Mouse (Mus musculus) intestine, postnatal 0 days (tissue): ENCODE data around the gene Cnnm3. TPM values are rescaled to one million over a fixed set of nuclear protein-coding genes. Genes with fewer than 3 reads are reported as not detected.

Experiments used
- ATAC-seq: fragments of 200-750 bp; cut with Nextera tagmentation; 2 replicates; pipeline ENCODE4 v1.8.0; 2017; ENCODE audit warnings: mild to moderate bottlenecking, moderate TSS enrichment, moderate library complexity
- H3K27ac ChIP-seq: fragments of 300-500 bp; sonication (generic); 2 replicates; pipeline ENCODE4 v1.5.1; 2014; ENCODE audit warnings: mild to moderate bottlenecking, low read depth, low read length, moderate library complexity
- H3K27me3 ChIP-seq: fragments of 300-500 bp; sonication (generic); replicated peaks from 2 replicates; pipeline ENCODE4 v1.6.1; 2014; ENCODE audit warnings: low read length, mixed read lengths; ENCODE audit not compliant: control insufficient read depth, insufficient read depth
- H3K36me3 ChIP-seq: fragments of 300-500 bp; sonication (generic); 2 replicates; pipeline ENCODE4 v1.6.1; 2014; ENCODE audit warnings: mild to moderate bottlenecking, moderate library complexity; ENCODE audit not compliant: control insufficient read depth, insufficient read depth
- H3K4me1 ChIP-seq: fragments of 300-500 bp; sonication (generic); replicated peaks from 2 replicates; pipeline ENCODE4 v1.6.1; 2014; ENCODE audit warnings: antibody characterized with exemption, low read length, mixed read lengths; ENCODE audit not compliant: control insufficient read depth, insufficient read depth
- H3K4me2 ChIP-seq: fragments of 300-500 bp; sonication (generic); replicated peaks from 2 replicates; pipeline ENCODE4 v1.6.1; 2014; ENCODE audit warnings: low read depth, mild to moderate bottlenecking, moderate library complexity
- H3K4me3 ChIP-seq: fragments of 300-500 bp; sonication (generic); 2 replicates; pipeline ENCODE4 v1.5.1; 2014; ENCODE audit warnings: low read depth, low read length
- H3K9ac ChIP-seq: fragments of 300-500 bp; sonication (generic); 2 replicates; pipeline ENCODE4 v1.6.1; 2014; ENCODE audit warnings: mild to moderate bottlenecking, low read depth, low read length
- H3K9me3 ChIP-seq: fragments of 300-500 bp; sonication (generic); 2 replicates; pipeline ENCODE4 v1.6.1; 2016; ENCODE audit warnings: mixed run types; ENCODE audit not compliant: control insufficient read depth
- CTCF ChIP-seq: sonication (generic); IDR thresholded peaks from 2 replicates; pipeline ENCODE4 v1.5.1; 2016; ENCODE audit warnings: low read depth, mild to moderate bottlenecking, control low read depth, antibody characterized with exemption, moderate library complexity
- WGBS: fragments of 180-500 bp; shearing (Covaris S2); extraction: QIAGEN DNeasy Blood & Tissue Kit; methylation state at CpG from one replicate; pipeline ENCODE4 v1.1.7; 2014; 5-methylcytosine and 5-hydroxymethylcytosine counted together
- polyA plus RNA-seq: library from polyadenylated mRNA; unstranded; fragments of >200 nt; fragmentation: Nextera tagmentation; extraction: Ambion mirVana; gene quantifications from 2 replicates; pipeline ENCODE4 v1.2.1, GENCODE M21; 2015

The Cnnm3 gene
- polyA plus RNA-seq, 1 experiment from 2014 or later = 2.5 TPM

DNA sequence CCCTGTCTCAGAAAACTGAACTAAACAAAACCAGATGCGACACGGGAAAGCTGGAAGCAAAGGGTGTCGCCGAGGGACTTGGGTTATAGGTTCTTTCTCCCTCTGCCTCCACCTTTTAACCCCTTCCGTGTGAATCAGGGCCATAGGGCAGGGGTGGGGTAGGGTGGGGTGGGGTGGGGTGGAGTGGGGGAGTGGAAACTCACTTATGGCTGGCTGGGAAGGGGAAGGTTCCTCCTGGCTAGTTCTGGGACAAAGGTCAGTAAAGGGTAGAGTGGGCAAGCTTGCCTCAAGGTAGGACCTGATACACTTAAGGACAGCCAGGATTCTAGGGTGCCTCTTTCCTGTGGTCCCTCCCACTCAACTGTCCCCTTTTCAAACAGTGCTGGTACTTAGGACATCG, 18.4 kb upstream of the Cnnm3 start:
- Histone ChIP-seq H3K9me3 (no peaks in the 10 kb centered on the region), H3K27me3 (no peaks in the 10 kb centered on the region), H3K36me3 (peaks cover 7% of the 10 kb centered on the region; the same call in 1 of the 2 replicates), H3K9ac (no peak overlapping the region), H3K4me1 (0 out of 2 replicates have a peak, but pooled peaks cover 12% of the 10 kb centered on the region), H3K4me3 (no peak overlapping the region), H3K27ac (peak overlapping the region; percentile 54), H3K4me2 (peak overlapping the region; percentile 18; the same call in 1 of the 2 replicates)
- 43% methylated on average over 6 of the region's 6 CpGs for WGBS
- peak; percentile 42; the same call in 1 of the 2 replicates for ATAC-seq
- no peak for TF ChIP-seq CTCF

DNA sequence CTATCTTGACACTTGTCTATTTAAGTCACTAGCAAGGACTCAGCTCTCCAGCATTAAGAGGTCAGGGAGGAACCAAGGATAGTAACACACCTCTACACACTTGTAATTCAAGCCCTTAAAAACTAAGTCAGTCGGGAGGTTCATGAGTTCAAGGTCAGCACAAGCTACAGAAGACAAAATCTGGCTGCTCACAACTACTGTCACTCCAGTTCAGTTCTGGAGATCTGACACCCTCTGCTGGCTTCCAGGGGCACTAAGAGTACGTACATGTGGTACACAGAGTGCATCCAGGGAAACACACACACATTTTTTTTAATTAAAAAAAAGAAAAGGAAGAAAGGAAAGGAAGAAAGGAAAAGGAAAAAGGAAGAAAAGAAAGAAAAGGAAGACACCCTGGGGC, 14.9 kb upstream of the Cnnm3 start:
- 0 out of 2 replicates have a peak, but pooled peaks cover 7% of the 10 kb centered on the region for H3K4me1 ChIP-seq
- ATAC-seq = no peak
- peak; percentile 67 for TF ChIP-seq CTCF
- H3K27ac ChIP-seq = no peak overlapping the region
- 34% methylated on average over 2 of the region's 2 CpGs for whole genome bisulfite sequencing
- H3K27me3 ChIP-seq = no peaks in the 10 kb centered on the region
- H3K9ac ChIP-seq = no peak overlapping the region
- no peaks in the 10 kb centered on the region for H3K9me3 ChIP-seq
- H3K36me3 ChIP-seq = peaks cover 35% of the 10 kb centered on the region; the same call in 1 of the 2 replicates
- H3K4me2 ChIP-seq = no peak overlapping the region
- H3K4me3 ChIP-seq = no peak overlapping the region

GRCm38 (mm10) chr1:36497312-36497711, 14.4 kb upstream of the Cnnm3 start:
- H3K4me1 ChIP-seq = 0 out of 2 replicates have a peak, but pooled peaks cover 3% of the 10 kb centered on the region
- no peak overlapping the region for H3K9ac ChIP-seq
- H3K27me3 ChIP-seq = no peaks in the 10 kb centered on the region
- peaks cover 39% of the 10 kb centered on the region; the same call in 1 of the 2 replicates for H3K36me3 ChIP-seq
- TF ChIP-seq CTCF = no peak
- WGBS = 77% methylated on average over 2 of the region's 2 CpGs
- no peak overlapping the region for H3K4me2 ChIP-seq
- H3K27ac ChIP-seq = no peak overlapping the region
- H3K9me3 ChIP-seq = no peaks in the 10 kb centered on the region
- no peak overlapping the region for H3K4me3 ChIP-seq
- ATAC-seq = no peak

GRCm38 (mm10) chr1:36501261-36501660, 10.4 kb upstream of the Cnnm3 start:
- Histone ChIP-seq H3K36me3 (peaks cover 54% of the 10 kb centered on the region), H3K4me1 (no peaks in the 10 kb centered on the region), H3K9me3 (no peaks in the 10 kb centered on the region), H3K9ac (no peak overlapping the region), H3K4me2 (no peak overlapping the region), H3K27ac (no peak overlapping the region), H3K27me3 (no peaks in the 10 kb centered on the region), H3K4me3 (no peak overlapping the region)
- peak; percentile 25; the same call in 1 of the 2 replicates for ATAC-seq
- peak; percentile 96 for TF ChIP-seq CTCF
- WGBS = 6% methylated on average over 3 of the region's 3 CpGs

GRCm38 (mm10) chr1:36508238-36508637, 3.4 kb upstream of the Cnnm3 start:
- Histone ChIP-seq H3K9me3 (no peaks in the 10 kb centered on the region), H3K27me3 (no peaks in the 10 kb centered on the region), H3K4me3 (no peak overlapping the region), H3K36me3 (peaks cover 29% of the 10 kb centered on the region), H3K9ac (no peak overlapping the region), H3K4me1 (no peaks in the 10 kb centered on the region), H3K4me2 (no peak overlapping the region), H3K27ac (no peak overlapping the region)
- TF ChIP-seq CTCF = no peak
- no peak for ATAC-seq
- WGBS = 55% methylated on average over 5 of the region's 5 CpGs

DNA sequence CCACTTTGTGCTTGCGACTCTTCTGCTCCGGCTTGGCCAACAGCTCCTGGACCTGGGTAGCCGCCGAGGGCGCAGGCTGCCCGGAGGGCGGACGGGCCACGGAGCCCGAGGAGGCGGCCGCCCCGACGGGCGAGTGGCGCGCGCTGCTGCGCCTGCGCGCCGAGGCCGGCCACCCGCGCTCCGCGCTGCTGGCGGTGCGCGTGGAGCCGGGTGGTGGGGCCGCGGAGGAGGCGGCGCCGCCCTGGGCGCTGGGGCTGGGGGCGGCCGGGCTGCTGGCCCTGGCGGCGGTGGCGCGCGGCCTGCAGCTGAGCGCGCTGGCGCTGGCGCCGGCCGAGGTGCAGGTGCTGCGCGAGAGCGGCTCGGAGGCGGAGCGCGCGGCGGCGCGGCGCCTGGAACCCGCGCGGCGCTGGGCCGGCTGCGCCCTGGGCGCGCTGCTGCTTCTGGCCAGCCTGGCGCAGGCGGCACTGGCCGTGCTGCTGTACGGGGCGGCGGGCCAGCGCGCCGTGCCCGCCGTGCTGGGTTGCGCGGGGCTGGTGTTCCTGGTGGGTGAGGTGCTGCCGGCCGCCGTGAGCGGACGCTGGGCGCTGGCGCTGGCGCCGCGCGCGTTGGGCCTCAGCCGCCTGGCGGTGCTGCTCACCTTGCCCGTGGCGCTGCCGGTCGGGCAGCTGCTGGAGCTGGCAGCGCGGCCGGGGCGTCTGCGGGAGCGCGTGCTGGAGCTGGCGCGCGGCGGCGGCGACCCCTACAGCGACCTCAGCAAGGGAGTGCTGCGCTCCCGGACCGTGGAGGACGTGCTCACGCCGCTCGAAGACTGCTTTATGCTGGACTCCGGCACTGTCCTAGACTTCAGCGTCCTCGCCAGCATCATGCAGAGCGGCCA, 660 bp downstream of the Cnnm3 start:
- peak; percentile 40; the same call in 1 of the 2 replicates for TF ChIP-seq CTCF
- Histone ChIP-seq H3K36me3 (peaks cover 14% of the 10 kb centered on the region; the same call in 1 of the 2 replicates), H3K27me3 (no peaks in the 10 kb centered on the region), H3K4me1 (no peaks in the 10 kb centered on the region; the same call in 1 of the 2 replicates), H3K4me2 (peak overlapping the region; percentile 96), H3K4me3 (peak overlapping the region; percentile 96), H3K9ac (peak overlapping the region; percentile 91), H3K27ac (peak overlapping the region; percentile 96), H3K9me3 (no peaks in the 10 kb centered on the region)
- peak; percentile 62 for ATAC-seq
- under 1% methylated on average over 78 of the region's 126 CpGs for WGBS
